Mouse (Mus musculus): ENCODE measurements around the gene Auts2. TPM values are rescaled to one million over a fixed set of nuclear protein-coding genes. Genes with fewer than 3 reads are reported as not detected.

Auts2 gene
- polyA plus RNA-seq, 1 experiment from 2014 or later = 1.0 TPM

GRCm38 (mm10) chr5:131912983-131913382 is 630.2 kb downstream of the Auts2 start:
- DNase-seq (no peak), ATAC-seq (no peak)
- Histone ChIP-seq H3K4me1 (ENCODE audit: insufficient read depth) (no peaks in the 10 kb centered on the region), H3K9ac (replicated peaks) (no peak overlapping the region), H3K4me3 (ENCODE audit: low read depth, low read length) (no peak overlapping the region), H3K36me3 (replicated peaks; ENCODE audit: insufficient read depth, low read length) (no peaks in the 10 kb centered on the region), H3K27ac (ENCODE audit: low read depth) (no peak overlapping the region), H3K4me2 (ENCODE audit: low read depth, low read length) (no peak overlapping the region), H3K27me3 (ENCODE audit: insufficient read depth, low read length) (no peaks in the 10 kb centered on the region), H3K9me3 (ENCODE audit: low read length) (no peaks in the 10 kb centered on the region)
- 32% methylated on average over 1 of the region's 1 CpGs for WGBS (ENCODE audit: insufficient replicate concordance)
- TF ChIP-seq CTCF (IDR thresholded peaks at IDR 0.05; ENCODE audit: low read depth) = no peak

- H3K9me3 ChIP-seq (ENCODE audit: low read length) = no peaks in the 10 kb centered on the region
- TF ChIP-seq CTCF (IDR thresholded peaks at IDR 0.05; ENCODE audit: low read depth) (no peak), EP300 (IDR thresholded peaks at IDR 0.05; ENCODE audit: low read depth) (no peak)
- DNase-seq (no peak), ATAC-seq (no peak)
- no peak overlapping the region for H3K27ac ChIP-seq (ENCODE audit: low read depth)
- no peaks in the 10 kb centered on the region for H3K4me1 ChIP-seq (ENCODE audit: insufficient read depth)
- H3K36me3 ChIP-seq (replicated peaks; ENCODE audit: insufficient read depth, low read length) = no peaks in the 10 kb centered on the region
- 81% methylated on average over 3 of the region's 3 CpGs for WGBS (ENCODE audit: insufficient replicate concordance)
- H3K4me3 ChIP-seq (ENCODE audit: low read depth, low read length) = no peak overlapping the region
- H3K27me3 ChIP-seq (ENCODE audit: insufficient read depth, low read length) = no peaks in the 10 kb centered on the region
- H3K4me2 ChIP-seq (ENCODE audit: low read depth, low read length) = no peak overlapping the region
- H3K9ac ChIP-seq (replicated peaks) = no peak overlapping the region
Measured at GRCm38 (mm10) chr5:131906313-131906712, 636.8 kb downstream of the Auts2 start.

- H3K27me3 ChIP-seq (ENCODE audit: insufficient read depth, low read length) = no peaks in the 10 kb centered on the region
- no peak overlapping the region for H3K4me2 ChIP-seq (ENCODE audit: low read depth, low read length)
- WGBS (ENCODE audit: insufficient replicate concordance) = 82% methylated on average over 10 of the region's 10 CpGs
- H3K4me1 ChIP-seq (ENCODE audit: insufficient read depth) = no peaks in the 10 kb centered on the region
- H3K4me3 ChIP-seq (ENCODE audit: low read depth, low read length) = no peak overlapping the region
- TF ChIP-seq CTCF (IDR thresholded peaks at IDR 0.05; ENCODE audit: low read depth) (no peak), EP300 (IDR thresholded peaks at IDR 0.05; ENCODE audit: low read depth) (no peak)
- no peak for DNase-seq
- no peak for ATAC-seq
- no peaks in the 10 kb centered on the region for H3K9me3 ChIP-seq (ENCODE audit: low read length)
- no peak overlapping the region for H3K9ac ChIP-seq (replicated peaks)
- no peak overlapping the region for H3K27ac ChIP-seq (ENCODE audit: low read depth)
- H3K36me3 ChIP-seq (replicated peaks; ENCODE audit: insufficient read depth, low read length) = no peaks in the 10 kb centered on the region
Measured at GRCm38 (mm10) chr5:131904478-131904877, 638.7 kb downstream of the Auts2 start.

GRCm38 (mm10) chr5:131898048-131898638 is 645.0 kb downstream of the Auts2 start:
- ATAC-seq = no peak
- TF ChIP-seq CTCF (IDR thresholded peaks at IDR 0.05; ENCODE audit: low read depth) = no peak
- TF ChIP-seq EP300 (IDR thresholded peaks at IDR 0.05; ENCODE audit: low read depth) = no peak
- Histone ChIP-seq H3K36me3 (replicated peaks; ENCODE audit: insufficient read depth, low read length) (no peaks in the 10 kb centered on the region), H3K27me3 (ENCODE audit: insufficient read depth, low read length) (no peaks in the 10 kb centered on the region), H3K9ac (replicated peaks) (no peak overlapping the region), H3K4me1 (ENCODE audit: insufficient read depth) (no peaks in the 10 kb centered on the region), H3K4me2 (ENCODE audit: low read depth, low read length) (no peak overlapping the region), H3K9me3 (ENCODE audit: low read length) (no peaks in the 10 kb centered on the region), H3K27ac (ENCODE audit: low read depth) (no peak overlapping the region), H3K4me3 (ENCODE audit: low read depth, low read length) (no peak overlapping the region)
- no peak for DNase-seq
- WGBS (ENCODE audit: insufficient replicate concordance) = 65% methylated on average over 4 of the region's 4 CpGs

- TF ChIP-seq EP300 (IDR thresholded peaks at IDR 0.05; ENCODE audit: low read depth) (no peak), CTCF (IDR thresholded peaks at IDR 0.05; ENCODE audit: low read depth) (no peak)
- 92% methylated on average over 3 of the region's 3 CpGs for WGBS (ENCODE audit: insufficient replicate concordance)
- H3K27ac ChIP-seq (ENCODE audit: low read depth) = no peak overlapping the region
- H3K4me3 ChIP-seq (ENCODE audit: low read depth, low read length) = no peak overlapping the region
- no peak overlapping the region for H3K9ac ChIP-seq (replicated peaks)
- no peaks in the 10 kb centered on the region for H3K27me3 ChIP-seq (ENCODE audit: insufficient read depth, low read length)
- ATAC-seq (no peak), DNase-seq (no peak)
- H3K9me3 ChIP-seq (ENCODE audit: low read length) = no peaks in the 10 kb centered on the region
- no peaks in the 10 kb centered on the region for H3K36me3 ChIP-seq (replicated peaks; ENCODE audit: insufficient read depth, low read length)
- H3K4me1 ChIP-seq (ENCODE audit: insufficient read depth) = no peaks in the 10 kb centered on the region
- H3K4me2 ChIP-seq (ENCODE audit: low read depth, low read length) = no peak overlapping the region
Measured at GRCm38 (mm10) chr5:131886636-131887035, 656.5 kb downstream of the Auts2 start.

GRCm38 (mm10) chr5:131876569-131876968 is 666.6 kb downstream of the Auts2 start:
- no peak for TF ChIP-seq EP300 (IDR thresholded peaks at IDR 0.05; ENCODE audit: low read depth)
- no peak for TF ChIP-seq CTCF (IDR thresholded peaks at IDR 0.05; ENCODE audit: low read depth)
- Histone ChIP-seq H3K9ac (replicated peaks) (no peak overlapping the region), H3K4me3 (ENCODE audit: low read depth, low read length) (no peak overlapping the region), H3K27me3 (ENCODE audit: insufficient read depth, low read length) (no peaks in the 10 kb centered on the region), H3K9me3 (ENCODE audit: low read length) (no peaks in the 10 kb centered on the region), H3K4me2 (ENCODE audit: low read depth, low read length) (no peak overlapping the region), H3K27ac (ENCODE audit: low read depth) (no peak overlapping the region), H3K4me1 (ENCODE audit: insufficient read depth) (no peaks in the 10 kb centered on the region), H3K36me3 (replicated peaks; ENCODE audit: insufficient read depth, low read length) (no peaks in the 10 kb centered on the region)
- DNase-seq = no peak
- no peak for ATAC-seq

GRCm38 (mm10) chr5:131875976-131876375 is 667.2 kb downstream of the Auts2 start:
- Histone ChIP-seq H3K9me3 (ENCODE audit: low read length) (no peaks in the 10 kb centered on the region), H3K4me1 (ENCODE audit: insufficient read depth) (no peaks in the 10 kb centered on the region), H3K27ac (ENCODE audit: low read depth) (no peak overlapping the region), H3K4me3 (ENCODE audit: low read depth, low read length) (no peak overlapping the region), H3K36me3 (replicated peaks; ENCODE audit: insufficient read depth, low read length) (no peaks in the 10 kb centered on the region), H3K4me2 (ENCODE audit: low read depth, low read length) (no peak overlapping the region), H3K9ac (replicated peaks) (no peak overlapping the region), H3K27me3 (ENCODE audit: insufficient read depth, low read length) (no peaks in the 10 kb centered on the region)
- TF ChIP-seq CTCF (IDR thresholded peaks at IDR 0.05; ENCODE audit: low read depth) (no peak), EP300 (IDR thresholded peaks at IDR 0.05; ENCODE audit: low read depth) (no peak)
- WGBS (ENCODE audit: insufficient replicate concordance) = 77% methylated on average over 4 of the region's 4 CpGs
- ATAC-seq (no peak), DNase-seq (no peak)
